Mouse (Mus musculus) frontal cortex, adult 2 months (tissue): ENCODE results near the gene Ndufaf8. TPM values are rescaled to one million over a fixed set of nuclear protein-coding genes. Genes with fewer than 3 reads are reported as not detected.

Experiments
- DNase-seq, 2 experiments: peaks; one replicate each; pipeline ENCODE4 v3.0.0; 2022; ENCODE audit warnings: low spot score in 1 of 2; ENCODE audit errors: extremely low spot score in 1 of 2
- polyA plus RNA-seq: library from polyadenylated mRNA; depleted of rRNA; stranded (reverse); fragments of >200 nt; gene quantifications from 2 replicates; pipeline ENCODE4 v1.2.3, GENCODE M21; 2012; rRNA removed

The Ndufaf8 gene
- polyA plus RNA-seq, 1 experiment, result 46.2 TPM

DNA sequence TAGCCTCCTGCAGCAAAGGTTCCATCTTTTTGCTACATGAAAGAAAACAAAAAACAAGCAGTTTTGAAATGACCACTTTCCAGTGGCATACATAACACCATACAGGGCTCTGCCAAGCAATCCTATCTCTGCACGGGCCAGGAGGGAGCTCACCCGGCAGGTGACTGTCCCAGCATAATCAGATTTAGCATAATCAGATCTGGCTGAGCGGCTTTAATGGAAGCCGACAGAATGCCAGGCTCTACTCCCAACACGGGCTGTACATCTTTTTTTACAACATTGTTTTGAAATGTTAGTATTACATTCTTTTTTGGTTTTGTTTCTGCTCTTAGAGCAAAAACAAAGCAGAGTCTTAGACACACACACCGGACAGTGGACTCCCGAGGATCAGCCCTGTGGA lies 30.6 kb downstream of the Ndufaf8 start:
- DNase-seq, result no peak

- DNase-seq, result no peak
These were observed 35.4 kb downstream of the Ndufaf8 start for GRCm38 (mm10) chr11:120134148-120134547.

GRCm38 (mm10) chr11:120134847-120135530 lies 36.3 kb downstream of the Ndufaf8 start:
- no peak for DNase-seq

GRCm38 (mm10) chr11:120136195-120136594 lies 37.5 kb downstream of the Ndufaf8 start:
- DNase-seq, result no peak

DNA sequence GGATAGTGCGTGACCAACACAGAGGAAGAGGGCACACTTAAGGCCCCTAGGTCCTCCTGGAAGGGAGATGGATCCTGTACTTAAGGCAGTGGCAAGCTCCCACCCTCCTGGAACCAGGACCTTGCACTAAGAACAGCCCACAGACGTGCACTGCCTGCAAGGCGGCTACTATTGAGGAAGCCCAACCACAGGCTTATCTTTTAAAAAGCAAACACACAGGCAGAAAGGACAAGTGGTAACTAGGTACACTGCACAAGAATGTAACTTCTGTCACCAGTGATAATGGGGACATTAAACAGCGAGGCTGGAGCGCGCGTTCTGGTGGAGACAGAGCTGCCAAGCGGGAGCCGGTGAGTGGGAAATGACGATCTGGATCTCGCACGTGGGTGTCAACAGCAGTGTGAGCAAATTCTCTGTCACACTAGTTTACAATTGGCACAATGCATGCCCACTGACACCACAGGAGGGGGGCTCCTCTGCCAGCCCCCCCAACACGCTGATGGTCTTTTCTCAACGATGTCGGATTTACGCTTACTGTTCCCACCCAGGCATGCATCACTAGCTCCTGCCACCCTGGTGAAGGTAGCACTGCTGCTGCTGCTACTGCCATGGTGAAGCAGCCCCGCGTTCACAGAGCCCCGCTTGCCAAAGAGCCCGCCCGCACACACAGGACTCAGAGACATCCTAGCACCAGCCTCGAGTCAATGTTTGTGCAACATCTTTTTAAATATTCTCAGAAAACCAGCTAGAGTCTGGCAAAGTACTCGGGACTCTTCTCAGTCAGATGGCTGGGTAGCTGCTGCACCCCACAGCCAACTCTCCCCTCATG lies 38.3 kb downstream of the Ndufaf8 start:
- DNase-seq, result peak; percentile 71 to 82

- DNase-seq, result no peak
These were observed 38.9 kb downstream of the Ndufaf8 start for GRCm38 (mm10) chr11:120137625-120138004.

DNA sequence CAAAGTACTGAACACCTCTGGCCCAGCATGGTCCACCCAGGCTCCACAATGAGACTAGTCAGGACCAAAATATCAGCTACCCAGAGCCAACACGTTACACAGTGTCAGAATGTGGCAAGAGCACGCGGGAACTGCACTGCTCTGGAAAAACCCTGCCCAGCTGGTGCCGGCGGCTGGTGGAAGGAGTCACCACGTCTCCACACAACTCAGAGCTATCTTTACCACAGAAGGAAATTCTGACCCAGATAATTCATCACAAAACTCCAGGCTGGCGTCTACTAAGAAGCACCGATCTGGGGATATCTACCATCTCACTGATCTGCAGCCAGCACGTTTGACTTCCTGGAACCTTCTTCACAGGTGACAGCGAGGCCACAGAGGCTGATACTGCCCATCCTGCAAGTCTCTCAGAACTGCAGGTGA lies 40.6 kb downstream of the Ndufaf8 start:
- peak in 1 of 2 experiments; percentile 47 for DNase-seq

- no peak for DNase-seq
These were observed 41.5 kb downstream of the Ndufaf8 start for GRCm38 (mm10) chr11:120140255-120140654.

DNA sequence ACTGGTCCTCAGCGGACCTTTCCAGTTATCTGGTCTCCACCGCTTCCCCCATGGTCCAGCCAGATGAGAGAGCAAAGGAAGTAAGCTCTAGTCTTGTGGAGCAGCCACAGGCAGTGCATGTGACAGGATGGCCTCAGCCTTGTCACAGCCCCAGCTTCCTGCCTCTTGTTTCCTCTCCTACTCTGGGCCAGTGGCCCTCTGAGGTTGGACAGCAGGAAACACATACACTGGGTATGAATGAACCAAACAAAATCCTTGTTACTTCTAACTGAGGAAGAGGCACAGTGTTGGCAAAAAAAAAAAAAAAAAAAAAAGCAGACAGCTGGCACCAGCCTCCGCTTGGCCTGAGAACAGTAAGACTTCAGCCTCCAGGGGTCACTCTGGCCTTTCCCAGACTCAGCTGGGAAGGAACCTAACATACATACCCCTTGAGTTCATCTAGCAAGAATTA lies 43.9 kb downstream of the Ndufaf8 start:
- no peak for DNase-seq

DNA sequence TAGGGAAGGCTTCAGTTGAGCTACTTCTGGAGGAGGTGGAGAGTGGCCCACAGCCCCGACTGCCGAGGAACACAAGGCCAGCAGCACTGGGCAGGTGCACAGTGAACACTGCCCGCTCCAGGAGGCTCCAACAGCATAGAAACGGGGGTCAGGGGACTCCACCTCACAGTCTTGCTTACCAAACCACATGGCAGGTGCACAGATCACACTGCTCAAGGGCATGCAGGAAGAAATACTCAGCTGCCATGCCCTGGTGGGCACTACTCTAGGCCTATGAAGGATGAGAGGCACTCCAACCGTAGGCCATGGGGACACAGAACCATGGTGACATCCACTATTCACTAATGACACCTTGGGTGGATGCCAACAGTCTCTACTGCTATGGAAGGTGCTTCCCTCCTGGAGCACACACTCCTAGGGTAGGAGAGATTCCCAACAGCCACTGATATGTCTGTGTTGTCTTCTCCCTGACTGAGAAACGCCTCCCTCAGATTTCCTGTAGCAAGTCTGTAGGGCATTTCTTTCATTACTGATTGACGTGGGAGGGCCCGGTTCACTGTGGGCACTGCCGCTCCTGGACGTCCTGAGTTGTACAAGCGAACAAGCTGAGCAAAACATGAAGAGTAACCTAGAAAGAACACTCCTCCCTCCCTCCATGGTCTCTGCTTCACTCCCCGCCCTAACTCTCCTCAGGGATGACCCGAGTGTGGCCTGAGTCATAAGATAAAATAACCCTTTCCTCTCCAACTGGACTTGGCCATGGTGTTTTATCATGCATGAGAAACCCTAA lies 45.2 kb downstream of the Ndufaf8 start:
- no peak for DNase-seq

DNA sequence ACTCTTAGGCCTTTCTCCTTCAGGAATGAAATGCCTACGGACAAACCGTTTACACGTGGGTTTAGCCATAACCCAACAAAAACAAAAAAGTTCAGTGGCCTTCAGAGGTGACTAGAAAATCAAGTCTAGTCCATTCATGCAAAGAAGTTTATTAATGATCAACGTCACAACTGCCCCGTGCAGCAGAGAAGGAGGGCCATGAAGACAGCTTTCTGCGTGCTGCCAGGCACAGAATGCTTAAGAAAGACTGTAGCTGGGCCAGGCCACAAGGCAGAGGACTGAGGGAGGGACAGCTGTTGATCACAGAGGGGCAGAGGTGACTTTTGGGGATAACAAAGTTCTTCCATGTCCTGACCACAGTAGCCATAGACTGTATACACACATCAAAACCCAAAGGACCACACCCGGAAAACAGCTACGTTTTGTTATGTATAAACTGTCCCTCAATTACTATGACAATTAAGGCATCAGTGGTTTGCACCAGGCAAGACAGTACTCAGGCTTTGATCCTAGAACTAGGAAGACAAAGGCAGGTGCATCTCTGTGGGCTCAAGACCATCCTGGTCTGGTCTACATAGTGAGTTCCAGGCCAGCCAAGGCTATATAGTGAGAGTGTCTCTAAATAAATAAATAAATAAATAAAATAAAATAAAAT lies 49.6 kb downstream of the Ndufaf8 start:
- DNase-seq, result no peak

- no peak for DNase-seq
These were observed 50.9 kb downstream of the Ndufaf8 start for GRCm38 (mm10) chr11:120149510-120150200.

Other genes starting within 250 kb of the Ndufaf8 start
- 42.3 and 45.3 TPM in 2 replicates for gene Chmp6, start 185.5 kb upstream of the Ndufaf8 start, polyA plus RNA-seq
- 229 and 240 TPM in 2 replicates for gene Baiap2, start 156.2 kb upstream of the Ndufaf8 start, polyA plus RNA-seq
- gene Aatk, start 51.8 kb upstream of the Ndufaf8 start, polyA plus RNA-seq, result 182 and 188 TPM in 2 replicates
- 38.8 and 43.4 TPM in 2 replicates for gene Cep131, start 12.1 kb upstream of the Ndufaf8 start, polyA plus RNA-seq
- gene Tepsin, start 197 bp upstream of the Ndufaf8 start, polyA plus RNA-seq, result 31.1 and 35.6 TPM in 2 replicates
- gene Slc38a10, start 52.4 kb downstream of the Ndufaf8 start, polyA plus RNA-seq, result 62.5 and 62.6 TPM in 2 replicates
- gene Bahcc1, start 134.0 kb downstream of the Ndufaf8 start, polyA plus RNA-seq, result 16.9 and 17.2 TPM in 2 replicates
- 1,138 and 1,210 TPM in 2 replicates for gene Actg1, start 249.6 kb downstream of the Ndufaf8 start, polyA plus RNA-seq